Mouse (Mus musculus): ENCODE data around the gene Proca1. TPM values are rescaled to one million over a fixed set of nuclear protein-coding genes. Genes with fewer than 3 reads are reported as not detected.

The Proca1 gene
- polyA plus RNA-seq, 1 experiment from 2014 or later: 2.1 TPM

DNA sequence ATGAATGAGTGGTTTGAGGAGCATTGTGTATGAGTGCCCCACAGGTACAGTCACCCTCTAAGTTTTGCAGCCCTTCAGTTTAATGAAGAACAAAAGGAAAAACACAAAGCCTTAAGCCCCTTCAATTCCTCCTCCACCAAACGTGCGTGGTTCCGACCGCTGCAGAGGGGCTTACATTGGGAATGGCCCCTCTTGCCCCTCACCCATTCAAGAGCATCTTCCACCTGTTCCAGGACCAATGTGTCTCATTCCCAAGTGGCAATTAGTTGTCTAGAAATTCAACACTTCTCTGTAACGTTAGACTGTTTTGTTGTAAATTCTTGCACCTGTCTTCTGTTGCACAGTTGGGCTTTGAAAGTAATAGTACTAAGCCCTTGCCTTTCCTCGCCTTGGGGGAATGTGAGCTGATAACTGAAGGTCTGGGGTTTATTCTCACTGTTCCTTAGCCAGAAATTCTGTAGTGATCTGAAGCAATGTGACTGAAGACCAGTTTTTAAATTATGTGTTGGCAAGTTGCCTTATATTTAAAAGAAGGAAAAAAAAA lies 37.0 kb upstream of the Proca1 start:
- H3K4me2 ChIP-seq (ENCODE audit: low read length): no peak overlapping the region
- H3K9ac ChIP-seq (ENCODE audit: low read length): no peak overlapping the region
- no peak overlapping the region for H3K4me3 ChIP-seq (ENCODE audit: low read depth, low read length)
- H3K36me3 ChIP-seq (ENCODE audit: control insufficient read depth, insufficient read depth, low read length): peaks cover 76% of the 10 kb centered on the region
- no peaks in the 10 kb centered on the region for H3K9me3 ChIP-seq (ENCODE audit: control insufficient read depth, low read length)
- peaks cover 11% of the 10 kb centered on the region; the same call in 1 of the 2 replicates for H3K4me1 ChIP-seq (replicated peaks; ENCODE audit: control insufficient read depth, insufficient read depth, low read length)
- no peak for DNase-seq (ENCODE audit: low spot score)
- H3K27me3 ChIP-seq (replicated peaks; ENCODE audit: control insufficient read depth, insufficient read depth, low read length): no peaks in the 10 kb centered on the region
- H3K27ac ChIP-seq (ENCODE audit: low read depth): no peak overlapping the region
- WGBS: 79% methylated on average over 6 of the region's 6 CpGs
- ATAC-seq (replicated peaks; ENCODE audit: low FRiP score, low TSS enrichment, low read depth): no peak

DNA sequence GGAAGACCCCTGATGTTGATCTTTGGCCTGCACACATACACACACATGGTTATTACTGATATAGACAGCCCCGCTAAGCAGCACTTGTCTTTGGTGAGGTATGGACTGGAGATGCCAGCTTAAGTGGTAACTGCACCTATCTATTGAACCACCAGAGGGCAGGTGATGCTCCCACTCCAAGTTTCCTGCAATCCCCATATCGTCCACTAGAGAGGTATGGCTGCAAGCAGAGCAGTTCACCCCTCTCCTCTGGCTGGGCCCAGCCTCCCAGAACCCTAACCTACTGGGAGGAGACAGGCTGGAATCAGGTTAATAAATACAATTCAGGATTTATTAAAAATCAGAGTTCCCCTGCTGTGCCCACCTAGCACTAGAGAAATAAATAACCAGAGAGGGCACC lies 34.1 kb upstream of the Proca1 start:
- H3K36me3 ChIP-seq (ENCODE audit: control insufficient read depth, insufficient read depth, low read length): peaks cover 87% of the 10 kb centered on the region
- peak; percentile 32; the same call in 1 of the 2 replicates for ATAC-seq (replicated peaks; ENCODE audit: low FRiP score, low TSS enrichment, low read depth)

DNA sequence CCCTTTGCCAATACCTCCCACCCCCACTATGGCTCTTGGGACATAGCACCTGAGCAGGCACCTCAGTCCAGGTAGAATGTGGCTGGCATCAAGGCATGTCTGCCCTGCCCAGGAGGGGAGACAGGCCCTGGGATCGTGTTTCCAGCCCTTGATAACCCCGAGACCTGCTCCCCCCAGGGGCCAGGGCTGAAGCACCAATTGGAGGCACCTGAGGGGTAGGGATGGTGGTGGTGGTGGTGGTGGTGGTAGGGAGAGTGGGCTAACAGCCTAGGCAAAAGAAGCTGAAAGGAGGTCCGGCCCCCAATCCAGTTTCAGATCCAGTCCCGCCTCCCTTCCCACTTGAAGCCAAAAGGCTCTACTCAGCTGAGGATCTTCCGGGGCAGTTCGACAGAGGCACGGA lies 33.6 kb upstream of the Proca1 start:
- no peak overlapping the region for H3K27ac ChIP-seq (ENCODE audit: low read depth)
- H3K4me1 ChIP-seq (replicated peaks; ENCODE audit: control insufficient read depth, insufficient read depth, low read length): peaks cover 18% of the 10 kb centered on the region
- H3K9ac ChIP-seq (ENCODE audit: low read length): no peak overlapping the region
- H3K4me2 ChIP-seq (ENCODE audit: low read length): no peak overlapping the region
- no peaks in the 10 kb centered on the region for H3K9me3 ChIP-seq (ENCODE audit: control insufficient read depth, low read length)
- no peak overlapping the region for H3K4me3 ChIP-seq (ENCODE audit: low read depth, low read length)
- DNase-seq (ENCODE audit: low spot score) (no peak), ATAC-seq (replicated peaks; ENCODE audit: low FRiP score, low TSS enrichment, low read depth) (no peak)
- H3K36me3 ChIP-seq (ENCODE audit: control insufficient read depth, insufficient read depth, low read length): peaks cover 83% of the 10 kb centered on the region
- H3K27me3 ChIP-seq (replicated peaks; ENCODE audit: control insufficient read depth, insufficient read depth, low read length): no peaks in the 10 kb centered on the region
- WGBS: 61% methylated on average over 7 of the region's 7 CpGs

More for the DNA sequence above, 34.1 kb upstream of the Proca1 start:
- Histone ChIP-seq H3K4me1 (replicated peaks; ENCODE audit: control insufficient read depth, insufficient read depth, low read length) (peaks cover 18% of the 10 kb centered on the region), H3K27ac (ENCODE audit: low read depth) (no peak overlapping the region), H3K4me2 (ENCODE audit: low read length) (no peak overlapping the region), H3K9ac (ENCODE audit: low read length) (no peak overlapping the region), H3K27me3 (replicated peaks; ENCODE audit: control insufficient read depth, insufficient read depth, low read length) (no peaks in the 10 kb centered on the region), H3K4me3 (ENCODE audit: low read depth, low read length) (no peak overlapping the region), H3K9me3 (ENCODE audit: control insufficient read depth, low read length) (no peaks in the 10 kb centered on the region)
- DNase-seq (ENCODE audit: low spot score): peak; percentile 82
- WGBS: 26% methylated on average over 2 of the region's 2 CpGs

DNA sequence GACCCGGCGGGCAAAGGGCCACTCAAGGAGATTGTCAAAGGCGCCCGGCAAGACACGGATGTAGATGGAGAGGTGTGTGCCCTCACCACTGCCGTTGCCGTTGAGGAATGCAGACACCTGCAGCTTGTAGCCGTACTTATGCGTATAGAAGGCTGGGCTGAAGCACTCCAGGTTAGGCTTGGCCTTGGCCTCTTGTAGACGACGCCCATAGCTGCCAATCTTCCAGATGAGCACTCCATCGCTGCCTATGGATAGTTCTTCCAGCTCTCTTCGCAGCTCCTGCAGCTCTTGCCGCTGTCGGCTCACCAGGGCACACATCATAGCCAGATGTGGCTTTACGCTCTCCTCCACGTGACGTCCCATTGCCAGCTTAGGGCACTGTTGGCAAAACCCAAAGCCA lies 33.0 kb upstream of the Proca1 start:
- peaks cover 18% of the 10 kb centered on the region for H3K4me1 ChIP-seq (replicated peaks; ENCODE audit: control insufficient read depth, insufficient read depth, low read length)
- no peaks in the 10 kb centered on the region for H3K27me3 ChIP-seq (replicated peaks; ENCODE audit: control insufficient read depth, insufficient read depth, low read length)
- WGBS: 82% methylated on average over 18 of the region's 18 CpGs
- H3K4me2 ChIP-seq (ENCODE audit: low read length): no peak overlapping the region
- no peak for DNase-seq (ENCODE audit: low spot score)
- no peak for ATAC-seq (replicated peaks; ENCODE audit: low FRiP score, low TSS enrichment, low read depth)
- peaks cover 77% of the 10 kb centered on the region for H3K36me3 ChIP-seq (ENCODE audit: control insufficient read depth, insufficient read depth, low read length)
- H3K27ac ChIP-seq (ENCODE audit: low read depth): no peak overlapping the region
- H3K9ac ChIP-seq (ENCODE audit: low read length): no peak overlapping the region
- H3K4me3 ChIP-seq (ENCODE audit: low read depth, low read length): no peak overlapping the region
- H3K9me3 ChIP-seq (ENCODE audit: control insufficient read depth, low read length): no peaks in the 10 kb centered on the region

DNA sequence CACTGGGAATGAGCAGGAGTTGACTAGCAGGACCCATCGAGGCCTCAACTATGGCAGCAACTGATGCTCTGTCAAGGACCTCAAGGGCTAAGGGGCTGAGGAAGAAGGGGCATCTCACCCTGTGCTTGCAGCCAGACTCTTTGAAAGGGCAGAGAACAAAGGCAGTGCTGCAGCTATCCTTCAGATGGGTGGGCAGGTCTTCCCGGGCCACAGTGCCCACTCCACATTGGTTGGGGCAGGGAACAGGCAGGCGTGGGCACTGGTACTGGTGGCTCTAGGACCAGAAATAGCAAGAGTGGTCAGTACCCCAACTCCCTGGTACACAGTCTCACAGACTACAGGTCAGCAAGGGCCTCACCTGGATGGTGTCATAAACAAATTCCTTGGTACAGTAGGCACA lies 32.5 kb upstream of the Proca1 start:
- Histone ChIP-seq H3K4me2 (ENCODE audit: low read length) (no peak overlapping the region), H3K4me3 (ENCODE audit: low read depth, low read length) (no peak overlapping the region), H3K4me1 (replicated peaks; ENCODE audit: control insufficient read depth, insufficient read depth, low read length) (peaks cover 19% of the 10 kb centered on the region), H3K9me3 (ENCODE audit: control insufficient read depth, low read length) (no peaks in the 10 kb centered on the region), H3K36me3 (ENCODE audit: control insufficient read depth, insufficient read depth, low read length) (peaks cover 72% of the 10 kb centered on the region), H3K9ac (ENCODE audit: low read length) (no peak overlapping the region), H3K27ac (ENCODE audit: low read depth) (no peak overlapping the region), H3K27me3 (replicated peaks; ENCODE audit: control insufficient read depth, insufficient read depth, low read length) (no peaks in the 10 kb centered on the region)
- no peak for ATAC-seq (replicated peaks; ENCODE audit: low FRiP score, low TSS enrichment, low read depth)
- no peak for DNase-seq (ENCODE audit: low spot score)
- 85% methylated on average over 3 of the region's 3 CpGs for WGBS

DNA sequence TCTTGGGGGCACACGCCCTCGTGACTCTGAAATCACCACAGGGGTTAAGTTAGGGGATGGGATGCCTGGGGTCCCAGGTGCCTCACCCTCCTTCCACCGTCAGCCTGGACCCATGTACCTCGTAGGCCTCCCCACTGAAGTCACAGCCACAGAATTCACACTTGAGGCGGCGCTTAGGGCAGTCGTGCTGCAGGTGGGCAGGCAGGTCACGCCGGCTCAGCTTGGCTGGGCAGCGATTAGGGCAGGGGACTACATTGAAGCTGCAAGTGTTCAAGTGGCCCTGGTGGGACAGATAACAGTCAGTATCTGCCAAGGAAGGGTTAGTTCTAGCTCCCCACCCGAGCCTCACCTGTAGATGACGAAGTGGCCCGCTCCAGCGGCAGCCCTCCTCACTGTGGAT lies 32.0 kb upstream of the Proca1 start:
- Histone ChIP-seq H3K27me3 (replicated peaks; ENCODE audit: control insufficient read depth, insufficient read depth, low read length) (no peaks in the 10 kb centered on the region), H3K9ac (ENCODE audit: low read length) (no peak overlapping the region), H3K4me3 (ENCODE audit: low read depth, low read length) (no peak overlapping the region), H3K4me2 (ENCODE audit: low read length) (no peak overlapping the region), H3K36me3 (ENCODE audit: control insufficient read depth, insufficient read depth, low read length) (peaks cover 67% of the 10 kb centered on the region), H3K4me1 (replicated peaks; ENCODE audit: control insufficient read depth, insufficient read depth, low read length) (peaks cover 24% of the 10 kb centered on the region), H3K9me3 (ENCODE audit: control insufficient read depth, low read length) (no peaks in the 10 kb centered on the region), H3K27ac (ENCODE audit: low read depth) (no peak overlapping the region)
- DNase-seq (ENCODE audit: low spot score) (no peak), ATAC-seq (replicated peaks; ENCODE audit: low FRiP score, low TSS enrichment, low read depth) (no peak)
- WGBS: 93% methylated on average over 14 of the region's 14 CpGs

DNA sequence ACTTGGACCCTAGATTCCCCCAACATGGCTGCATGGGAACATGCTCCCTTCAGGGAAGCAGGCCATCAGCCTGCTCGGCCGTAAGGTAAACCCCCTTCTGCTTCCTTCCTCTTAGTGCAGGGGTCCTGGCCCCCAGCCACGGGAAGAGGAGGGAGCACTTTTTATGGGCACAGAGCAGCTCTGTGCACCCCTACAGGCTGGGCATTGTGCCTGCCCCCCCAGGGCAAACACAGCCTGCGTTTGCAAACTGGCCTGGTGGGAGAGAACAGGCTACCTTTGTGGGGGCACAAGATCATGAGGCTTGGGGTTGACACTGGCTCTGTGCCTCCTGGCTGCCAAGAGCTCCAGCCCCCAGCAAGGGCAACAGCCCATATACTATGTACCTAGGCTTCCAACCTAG lies 31.2 kb upstream of the Proca1 start:
- Histone ChIP-seq H3K9ac (ENCODE audit: low read length) (no peak overlapping the region), H3K9me3 (ENCODE audit: control insufficient read depth, low read length) (no peaks in the 10 kb centered on the region), H3K4me2 (ENCODE audit: low read length) (no peak overlapping the region), H3K4me1 (replicated peaks; ENCODE audit: control insufficient read depth, insufficient read depth, low read length) (peaks cover 29% of the 10 kb centered on the region), H3K27ac (ENCODE audit: low read depth) (no peak overlapping the region), H3K36me3 (ENCODE audit: control insufficient read depth, insufficient read depth, low read length) (peaks cover 59% of the 10 kb centered on the region), H3K27me3 (replicated peaks; ENCODE audit: control insufficient read depth, insufficient read depth, low read length) (no peaks in the 10 kb centered on the region), H3K4me3 (ENCODE audit: low read depth, low read length) (no peak overlapping the region)
- WGBS: 56% methylated on average over 4 of the region's 4 CpGs
- no peak for DNase-seq (ENCODE audit: low spot score)
- no peak for ATAC-seq (replicated peaks; ENCODE audit: low FRiP score, low TSS enrichment, low read depth)

DNA sequence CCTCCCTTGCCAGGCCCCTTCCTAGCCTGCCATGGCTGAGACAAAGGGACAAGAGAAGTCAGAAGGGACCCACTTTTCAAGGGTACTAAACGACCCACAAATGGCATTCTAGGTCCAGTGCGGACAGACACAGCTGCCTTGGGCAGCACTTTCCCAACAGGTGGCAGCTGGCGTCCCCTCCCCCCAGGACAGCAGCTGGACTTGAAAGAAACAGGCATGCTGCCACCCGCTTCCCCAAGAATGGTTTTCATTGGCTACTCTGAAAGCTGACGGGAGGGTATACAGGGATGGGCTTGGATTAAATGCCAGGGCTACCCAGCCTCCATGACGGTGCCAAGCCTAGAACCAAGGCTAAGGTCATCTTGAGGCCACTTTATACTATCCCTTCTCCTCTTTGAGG lies 30.7 kb upstream of the Proca1 start:
- Histone ChIP-seq H3K4me2 (ENCODE audit: low read length) (peak overlapping the region; percentile 82), H3K9me3 (ENCODE audit: control insufficient read depth, low read length) (no peaks in the 10 kb centered on the region), H3K27me3 (replicated peaks; ENCODE audit: control insufficient read depth, insufficient read depth, low read length) (no peaks in the 10 kb centered on the region), H3K4me1 (replicated peaks; ENCODE audit: control insufficient read depth, insufficient read depth, low read length) (peaks cover 29% of the 10 kb centered on the region), H3K9ac (ENCODE audit: low read length) (peak overlapping the region; percentile 99; the same call in 1 of the 2 replicates), H3K27ac (ENCODE audit: low read depth) (peak overlapping the region; percentile 98; the same call in 1 of the 2 replicates), H3K36me3 (ENCODE audit: control insufficient read depth, insufficient read depth, low read length) (peaks cover 54% of the 10 kb centered on the region), H3K4me3 (ENCODE audit: low read depth, low read length) (no peak overlapping the region)
- no peak for DNase-seq (ENCODE audit: low spot score)
- WGBS: 62% methylated on average over 6 of the region's 6 CpGs
- no peak for ATAC-seq (replicated peaks; ENCODE audit: low FRiP score, low TSS enrichment, low read depth)

DNA sequence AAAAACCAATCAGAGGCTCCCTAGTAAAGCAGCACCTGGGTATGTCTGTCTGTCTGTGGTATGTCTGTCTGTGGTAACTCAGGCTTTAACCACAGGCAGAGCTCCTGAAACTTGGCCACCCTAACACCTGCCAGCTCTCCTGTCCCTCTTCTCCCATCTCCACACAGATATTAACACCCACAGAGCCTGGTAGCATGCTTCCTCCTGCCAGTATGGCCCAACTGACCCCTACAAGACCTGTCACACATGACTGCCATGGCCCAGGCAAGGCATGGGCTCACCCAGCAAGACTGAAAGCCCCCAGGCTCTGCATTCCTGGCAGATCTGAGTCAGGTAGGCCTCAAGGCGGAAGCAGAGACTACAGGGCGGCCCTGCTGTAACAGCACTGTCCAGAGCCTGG lies 30.1 kb upstream of the Proca1 start:
- DNase-seq (ENCODE audit: low spot score): no peak
- peak overlapping the region; percentile 82 for H3K4me2 ChIP-seq (ENCODE audit: low read length)
- H3K9me3 ChIP-seq (ENCODE audit: control insufficient read depth, low read length): no peaks in the 10 kb centered on the region
- 65% methylated on average over 2 of the region's 2 CpGs for WGBS
- H3K36me3 ChIP-seq (ENCODE audit: control insufficient read depth, insufficient read depth, low read length): peaks cover 48% of the 10 kb centered on the region
- peaks cover 29% of the 10 kb centered on the region for H3K4me1 ChIP-seq (replicated peaks; ENCODE audit: control insufficient read depth, insufficient read depth, low read length)
- no peak for ATAC-seq (replicated peaks; ENCODE audit: low FRiP score, low TSS enrichment, low read depth)
- H3K27ac ChIP-seq (ENCODE audit: low read depth): peak overlapping the region; percentile 98; the same call in 1 of the 2 replicates
- H3K27me3 ChIP-seq (replicated peaks; ENCODE audit: control insufficient read depth, insufficient read depth, low read length): no peaks in the 10 kb centered on the region
- H3K4me3 ChIP-seq (ENCODE audit: low read depth, low read length): peak overlapping the region; percentile 100
- peak overlapping the region; percentile 99 for H3K9ac ChIP-seq (ENCODE audit: low read length)

All from intestine, embryonic 14.5 days (tissue).